Mouse (Mus musculus): Measurements from ENCODE around the gene Mnt. TPM values are rescaled to one million over a fixed set of nuclear protein-coding genes. Genes with fewer than 3 reads are reported as not detected.
A peak's percentile ranks its signal among the peaks of the same experiment; 100 is the strongest.

Mnt gene
- polyA plus RNA-seq, 1 experiment, result 39.9 TPM

- H3K27me3 ChIP-seq (ENCODE audit: control insufficient read depth, insufficient read depth, low read length), result no peaks in the 10 kb centered on the region
- H3K27ac ChIP-seq (ENCODE audit: control insufficient read depth, insufficient read depth, low read length), result no peak overlapping the region
- DNase-seq, result no peak
- peaks cover 15% of the 10 kb centered on the region for H3K4me1 ChIP-seq (replicated peaks; ENCODE audit: control insufficient read depth, insufficient read depth, low read length)
- no peak for TF ChIP-seq POLR2A (IDR thresholded peaks at IDR 0.05; ENCODE audit: control insufficient read depth, extremely low read depth, insufficient read depth, low read length, poor library complexity)
- TF ChIP-seq CTCF (IDR thresholded peaks at IDR 0.05; ENCODE audit: borderline replicate concordance, control insufficient read depth, extremely low read depth, insufficient read depth, low read length, poor library complexity), result no peak
- H3K36me3 ChIP-seq (ENCODE audit: control insufficient read depth, insufficient read depth, low read length), result no peaks in the 10 kb centered on the region
- 93% methylated on average over 7 of the region's 7 CpGs for WGBS
- H3K4me3 ChIP-seq (ENCODE audit: control insufficient read depth, insufficient read depth, low read length), result no peak overlapping the region
Measured at GRCm38 (mm10) chr11:74826151-74826550, 4.6 kb upstream of the Mnt start.

GRCm38 (mm10) chr11:74826702-74827101, 4.0 kb upstream of the Mnt start:
- no peak overlapping the region for H3K4me3 ChIP-seq (ENCODE audit: control insufficient read depth, insufficient read depth, low read length)
- H3K27me3 ChIP-seq (ENCODE audit: control insufficient read depth, insufficient read depth, low read length), result no peaks in the 10 kb centered on the region
- no peak for TF ChIP-seq POLR2A (IDR thresholded peaks at IDR 0.05; ENCODE audit: control insufficient read depth, extremely low read depth, insufficient read depth, low read length, poor library complexity)
- no peak for TF ChIP-seq CTCF (IDR thresholded peaks at IDR 0.05; ENCODE audit: borderline replicate concordance, control insufficient read depth, extremely low read depth, insufficient read depth, low read length, poor library complexity)
- no peak for DNase-seq
- H3K36me3 ChIP-seq (ENCODE audit: control insufficient read depth, insufficient read depth, low read length), result no peaks in the 10 kb centered on the region
- no peak overlapping the region for H3K27ac ChIP-seq (ENCODE audit: control insufficient read depth, insufficient read depth, low read length)
- H3K4me1 ChIP-seq (replicated peaks; ENCODE audit: control insufficient read depth, insufficient read depth, low read length), result peaks cover 15% of the 10 kb centered on the region
- WGBS, result 97% methylated on average over 5 of the region's 5 CpGs

- TF ChIP-seq POLR2A (IDR thresholded peaks at IDR 0.05; ENCODE audit: control insufficient read depth, extremely low read depth, insufficient read depth, low read length, poor library complexity), result no peak
- no peak for TF ChIP-seq CTCF (IDR thresholded peaks at IDR 0.05; ENCODE audit: borderline replicate concordance, control insufficient read depth, extremely low read depth, insufficient read depth, low read length, poor library complexity)
- H3K4me3 ChIP-seq (ENCODE audit: control insufficient read depth, insufficient read depth, low read length), result no peak overlapping the region
- DNase-seq, result no peak
- H3K4me1 ChIP-seq (replicated peaks; ENCODE audit: control insufficient read depth, insufficient read depth, low read length), result peaks cover 22% of the 10 kb centered on the region
- H3K27ac ChIP-seq (ENCODE audit: control insufficient read depth, insufficient read depth, low read length), result no peak overlapping the region
- no peaks in the 10 kb centered on the region for H3K27me3 ChIP-seq (ENCODE audit: control insufficient read depth, insufficient read depth, low read length)
- WGBS, result 71% methylated on average over 7 of the region's 7 CpGs
- H3K36me3 ChIP-seq (ENCODE audit: control insufficient read depth, insufficient read depth, low read length), result no peaks in the 10 kb centered on the region
Measured at GRCm38 (mm10) chr11:74827791-74828403, 2.8 kb upstream of the Mnt start.

- WGBS, result 84% methylated on average over 2 of the region's 2 CpGs
- Histone ChIP-seq H3K36me3 (ENCODE audit: control insufficient read depth, insufficient read depth, low read length) (no peaks in the 10 kb centered on the region), H3K27me3 (ENCODE audit: control insufficient read depth, insufficient read depth, low read length) (no peaks in the 10 kb centered on the region), H3K4me3 (ENCODE audit: control insufficient read depth, insufficient read depth, low read length) (no peak overlapping the region), H3K27ac (ENCODE audit: control insufficient read depth, insufficient read depth, low read length) (no peak overlapping the region), H3K4me1 (replicated peaks; ENCODE audit: control insufficient read depth, insufficient read depth, low read length) (peaks cover 27% of the 10 kb centered on the region)
- TF ChIP-seq POLR2A (IDR thresholded peaks at IDR 0.05; ENCODE audit: control insufficient read depth, extremely low read depth, insufficient read depth, low read length, poor library complexity) (no peak), CTCF (IDR thresholded peaks at IDR 0.05; ENCODE audit: borderline replicate concordance, control insufficient read depth, extremely low read depth, insufficient read depth, low read length, poor library complexity) (no peak)
- DNase-seq, result no peak
Measured at GRCm38 (mm10) chr11:74828404-74828931, 2.3 kb upstream of the Mnt start.

GRCm38 (mm10) chr11:74828965-74829550, 1.7 kb upstream of the Mnt start:
- 33% methylated on average over 11 of the region's 11 CpGs for WGBS
- Histone ChIP-seq H3K4me3 (ENCODE audit: control insufficient read depth, insufficient read depth, low read length) (no peak overlapping the region), H3K4me1 (replicated peaks; ENCODE audit: control insufficient read depth, insufficient read depth, low read length) (peaks cover 33% of the 10 kb centered on the region), H3K27me3 (ENCODE audit: control insufficient read depth, insufficient read depth, low read length) (no peaks in the 10 kb centered on the region), H3K27ac (ENCODE audit: control insufficient read depth, insufficient read depth, low read length) (peak overlapping the region; percentile 77; the same call in 1 of the 2 replicates), H3K36me3 (ENCODE audit: control insufficient read depth, insufficient read depth, low read length) (no peaks in the 10 kb centered on the region)
- DNase-seq, result no peak
- TF ChIP-seq POLR2A (IDR thresholded peaks at IDR 0.05; ENCODE audit: control insufficient read depth, extremely low read depth, insufficient read depth, low read length, poor library complexity), result no peak
- TF ChIP-seq CTCF (IDR thresholded peaks at IDR 0.05; ENCODE audit: borderline replicate concordance, control insufficient read depth, extremely low read depth, insufficient read depth, low read length, poor library complexity), result no peak

- Histone ChIP-seq H3K27me3 (ENCODE audit: control insufficient read depth, insufficient read depth, low read length) (no peaks in the 10 kb centered on the region), H3K36me3 (ENCODE audit: control insufficient read depth, insufficient read depth, low read length) (no peaks in the 10 kb centered on the region), H3K4me1 (replicated peaks; ENCODE audit: control insufficient read depth, insufficient read depth, low read length) (peaks cover 41% of the 10 kb centered on the region), H3K4me3 (ENCODE audit: control insufficient read depth, insufficient read depth, low read length) (peak overlapping the region; percentile 60), H3K27ac (ENCODE audit: control insufficient read depth, insufficient read depth, low read length) (peak overlapping the region; percentile 77)
- WGBS, result under 1% methylated on average over 20 of the region's 20 CpGs
- peak; percentile 83 for DNase-seq
- TF ChIP-seq POLR2A (IDR thresholded peaks at IDR 0.05; ENCODE audit: control insufficient read depth, extremely low read depth, insufficient read depth, low read length, poor library complexity), result no peak
- TF ChIP-seq CTCF (IDR thresholded peaks at IDR 0.05; ENCODE audit: borderline replicate concordance, control insufficient read depth, extremely low read depth, insufficient read depth, low read length, poor library complexity), result peak; percentile 57; the same call in 1 of the 2 replicates
Measured at GRCm38 (mm10) chr11:74829812-74830211, 908 bp upstream of the Mnt start.
